Mouse (Mus musculus): ENCODE measurements around the gene Gdf3.
"Not testable (repeated sequence)": the region's sequence is repeated elsewhere in the genome, so short reads cannot be mapped to it uniquely, and the experiment has no call there.

Gdf3 gene

DNA sequence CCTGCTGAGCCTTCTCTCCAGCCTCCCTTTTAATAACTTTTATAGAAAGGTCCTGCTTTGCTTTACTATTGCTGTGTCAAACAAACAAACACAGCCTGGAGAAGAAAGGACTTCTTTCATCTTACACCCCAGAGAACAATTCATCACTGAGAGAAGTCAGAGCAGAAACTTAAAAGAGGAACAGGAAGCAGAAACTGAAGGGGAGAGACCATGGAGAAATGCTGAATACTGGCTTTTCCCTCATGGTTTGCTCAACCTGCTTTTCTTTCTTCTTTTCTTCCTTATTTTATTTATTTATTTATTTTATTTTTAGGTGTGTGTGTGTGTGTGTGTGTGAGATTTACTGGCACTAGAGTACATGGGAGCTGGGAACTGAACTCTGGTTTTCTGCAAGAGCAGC is 5.6 kb downstream of the Gdf3 start:
- DNase-seq: no peak

DNA sequence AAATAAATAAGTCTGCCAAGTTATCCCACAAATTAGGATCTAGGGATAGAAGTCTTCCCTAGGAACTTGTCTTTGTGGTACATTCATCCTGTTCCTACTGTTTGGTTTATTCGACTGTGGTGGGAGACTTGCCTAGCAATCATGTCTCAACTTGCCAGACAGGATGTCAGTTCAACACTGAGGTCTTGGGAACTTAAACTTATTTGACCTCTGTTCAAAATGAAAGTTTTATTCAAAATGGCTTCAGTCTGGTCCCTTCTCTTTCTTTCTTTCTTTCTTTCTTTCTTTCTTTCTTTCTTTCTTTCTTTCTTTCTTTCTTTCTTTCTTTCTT is 6.9 kb downstream of the Gdf3 start:
- DNase-seq: no peak

DNA sequence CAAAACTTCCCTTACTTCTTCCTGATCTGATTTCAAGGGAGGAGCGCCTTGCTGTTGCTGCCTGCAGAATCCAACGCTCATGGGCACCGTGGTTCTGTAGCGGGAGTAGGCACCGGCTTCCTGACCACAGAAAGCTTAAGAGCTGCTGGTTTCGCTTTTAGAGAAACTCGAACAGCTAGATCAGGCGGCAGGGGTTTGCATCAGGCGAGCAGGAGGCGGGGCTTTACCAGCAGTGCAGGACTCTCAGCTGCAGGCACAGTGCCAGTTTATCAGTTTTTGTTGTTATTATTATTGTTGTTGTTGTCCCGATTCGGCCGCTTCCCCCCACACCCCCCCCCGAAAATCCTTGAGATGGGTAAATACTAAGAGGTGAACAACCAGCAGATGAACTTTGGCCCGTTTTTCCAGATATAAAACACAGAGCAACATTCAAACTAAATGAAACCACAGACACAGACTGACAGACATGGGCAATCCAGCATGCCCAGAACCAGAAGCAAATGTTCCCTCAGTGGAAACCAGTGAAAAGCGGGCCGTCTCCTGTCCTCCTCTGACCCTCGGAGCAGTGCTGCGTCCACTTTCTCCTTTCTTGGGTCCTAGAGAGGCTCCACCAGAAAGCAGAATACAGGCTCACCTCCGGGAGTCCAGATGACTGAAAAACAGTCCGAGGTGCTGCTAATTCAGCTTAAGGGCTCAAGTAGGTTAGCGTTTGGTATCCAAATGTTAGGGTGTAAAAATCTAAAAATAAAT is 7.5 kb downstream of the Gdf3 start, which contains the start of gene Apobec1:
Apobec1 (minus strand) TSS at position 203 of the 750 bp plus-strand sequence.
- peak; percentile 79 for DNase-seq

DNA sequence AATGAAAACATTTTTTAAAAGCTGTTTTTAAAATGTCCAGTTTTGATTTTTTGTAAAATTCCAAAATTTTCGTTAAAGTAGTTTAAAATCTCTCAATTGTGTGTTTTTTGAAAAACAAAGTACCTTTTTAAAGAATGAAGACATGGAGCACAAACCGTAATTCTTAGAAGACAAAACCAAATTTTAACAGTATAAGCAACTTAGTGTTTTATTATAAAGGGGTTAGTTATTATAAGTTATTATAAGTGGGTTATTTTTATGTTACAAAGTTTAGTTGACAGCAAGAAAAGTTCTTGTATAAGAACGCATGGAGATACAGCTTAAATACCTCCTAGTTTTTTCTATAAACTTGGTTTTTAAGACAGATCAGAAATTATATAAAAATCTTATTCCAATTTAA is 8.3 kb downstream of the Gdf3 start:
- DNase-seq: no peak

DNA sequence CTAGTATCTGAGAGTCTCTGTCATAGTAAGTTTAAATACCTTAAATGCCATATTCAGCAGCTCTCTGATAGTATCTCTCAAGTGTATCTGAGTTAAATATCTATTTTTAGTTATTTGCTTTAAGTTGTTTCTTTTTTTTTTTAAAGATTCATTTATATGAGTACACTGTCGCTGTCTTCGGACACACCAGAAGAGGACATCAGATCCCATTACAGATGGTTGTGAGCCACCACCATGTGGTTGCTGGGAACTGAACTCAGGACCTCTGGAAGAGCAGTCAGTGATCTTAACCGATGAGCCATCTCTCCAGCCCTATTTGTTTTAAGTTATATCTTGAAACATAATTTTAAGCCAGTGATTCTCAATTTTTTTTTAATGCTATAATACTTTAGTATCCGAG is 8.9 kb downstream of the Gdf3 start:
- no peak for DNase-seq

DNA sequence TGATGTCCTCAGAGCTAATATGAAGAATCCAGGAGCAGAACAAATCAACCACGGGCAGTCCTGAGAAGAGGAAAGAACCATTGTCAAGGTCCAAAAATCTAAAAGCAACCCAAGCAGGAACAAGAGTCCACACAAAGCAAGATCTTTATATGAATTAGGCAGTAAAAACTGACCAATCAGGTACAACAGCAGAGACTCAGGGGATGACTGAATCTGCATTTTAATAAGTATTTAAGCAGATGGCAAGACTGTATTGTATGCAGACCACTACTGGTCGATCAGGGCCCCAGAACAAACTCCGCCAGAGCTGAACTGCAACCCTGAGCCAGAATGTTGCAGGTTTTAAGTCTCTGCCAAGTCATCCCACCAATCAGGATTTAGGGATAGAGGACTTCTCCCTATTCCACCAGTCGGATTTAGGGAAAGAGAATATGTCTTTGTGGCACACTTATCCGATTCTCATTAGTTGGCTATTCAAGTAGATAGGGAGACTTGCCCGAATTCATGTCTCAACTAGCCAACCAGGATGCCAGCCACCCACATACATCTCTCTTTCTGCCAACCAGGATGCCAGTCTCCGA is 9.7 kb downstream of the Gdf3 start:
- DNase-seq: no peak

DNA sequence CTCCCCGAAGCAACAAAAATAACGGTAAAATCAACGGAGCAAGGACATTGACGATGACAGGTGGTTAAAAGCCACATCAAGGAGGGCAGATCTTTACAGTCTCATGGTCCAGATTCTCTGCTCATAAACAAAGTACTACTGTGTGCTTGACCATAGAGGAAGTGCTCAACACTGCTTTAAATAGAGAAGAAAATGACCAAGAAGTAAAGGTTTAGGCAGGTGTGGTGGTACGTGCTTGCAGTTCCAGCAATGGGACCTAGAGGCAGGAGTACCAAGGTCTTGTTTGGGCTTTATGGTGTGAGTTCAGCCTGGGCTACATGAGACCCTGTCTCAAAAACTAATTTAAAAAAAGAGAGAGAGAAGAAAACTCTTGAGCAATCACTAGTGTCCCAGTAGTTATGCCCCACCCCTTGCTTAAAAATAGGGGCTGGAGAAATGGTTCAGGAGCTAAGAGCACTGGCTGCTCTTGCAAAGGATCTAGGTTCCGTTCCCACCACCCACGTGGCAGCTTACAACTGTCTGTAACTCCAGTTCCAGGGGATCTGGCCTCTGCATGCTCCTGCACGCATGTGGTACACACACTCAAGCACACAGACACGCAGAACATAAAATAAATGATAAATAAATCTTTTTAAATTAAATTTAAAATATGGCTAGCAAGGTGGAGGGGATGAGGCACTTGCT is 10.7 kb downstream of the Gdf3 start:
- no peak for DNase-seq

DNA sequence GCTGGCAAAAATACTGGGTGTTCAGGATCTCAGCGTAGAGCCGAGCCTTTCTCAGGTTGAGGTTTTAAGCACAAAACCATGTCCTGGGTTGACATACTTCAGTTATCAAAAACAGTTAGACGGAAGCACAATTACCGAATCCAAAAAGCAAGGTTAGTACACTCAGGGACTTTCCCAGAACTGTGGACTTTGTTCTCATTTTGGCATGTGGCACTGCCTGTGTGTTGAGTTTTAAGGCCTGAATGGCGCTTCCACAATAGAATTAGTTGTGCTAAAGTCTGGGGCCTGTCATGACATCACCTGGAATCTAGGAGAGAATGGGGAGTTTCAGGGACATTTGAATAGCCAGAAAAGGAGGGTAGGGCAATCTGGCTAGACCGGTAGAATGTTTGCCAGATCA is 11.5 kb downstream of the Gdf3 start:
- DNase-seq: peak; percentile 21

DNA sequence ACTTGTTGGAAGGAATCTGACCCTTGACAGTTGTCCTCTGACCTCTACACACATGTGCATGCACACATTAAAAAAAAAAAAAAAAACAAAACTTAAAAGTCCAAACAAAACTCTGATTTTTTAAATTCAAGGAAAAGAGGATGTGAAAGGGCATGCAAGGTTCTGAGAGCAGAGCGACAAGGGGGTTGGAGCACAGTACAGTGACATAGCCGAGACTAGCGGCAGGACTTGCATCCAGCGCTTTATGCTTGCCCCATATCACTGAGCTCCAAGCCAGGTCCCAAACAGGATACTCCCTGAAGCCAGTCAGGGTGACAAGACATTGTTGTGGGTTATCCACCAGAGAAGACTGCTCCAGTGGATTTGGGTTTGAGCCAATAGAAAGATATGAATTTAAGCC is 11.9 kb downstream of the Gdf3 start:
- no peak for DNase-seq

DNA sequence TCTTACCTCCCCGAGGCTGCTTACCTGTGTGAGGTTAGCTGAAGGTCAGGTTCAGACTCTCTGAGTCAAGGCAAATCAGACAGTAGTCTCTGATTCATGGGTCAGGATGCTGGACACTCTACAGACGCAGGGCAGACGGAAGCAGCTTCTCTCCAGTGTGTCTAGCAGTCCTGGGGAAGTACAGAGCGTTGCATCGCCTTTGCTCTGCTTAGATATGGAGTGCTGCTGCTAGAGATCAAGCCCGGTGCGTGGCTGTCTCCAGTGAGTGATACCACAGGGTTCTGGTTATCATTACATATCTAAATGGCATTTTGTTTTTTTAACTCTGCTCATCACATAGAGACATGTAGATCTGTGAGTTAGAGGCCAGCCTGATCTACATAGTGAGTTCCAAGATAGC is 13.3 kb downstream of the Gdf3 start:
- no peak for DNase-seq

DNA sequence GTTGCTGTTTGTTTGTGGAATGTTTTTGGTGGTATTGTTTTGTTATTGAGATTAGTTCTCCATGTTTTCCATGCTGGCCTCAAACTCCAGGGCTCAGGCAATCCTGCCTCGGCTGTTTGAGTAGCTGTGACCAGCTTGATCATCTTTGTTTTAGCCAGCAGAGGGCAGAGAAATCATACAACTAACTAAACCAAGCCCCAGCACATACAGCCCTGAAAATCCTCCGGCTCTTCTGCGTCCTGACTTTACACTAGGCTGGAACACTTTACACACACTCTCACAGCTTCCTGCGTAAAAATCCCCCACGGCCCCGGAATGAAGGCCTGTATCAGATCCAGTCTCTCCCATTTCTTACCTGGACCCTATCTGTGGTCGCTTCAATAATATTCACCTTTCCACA is 14.2 kb downstream of the Gdf3 start:
- DNase-seq: peak; percentile 31

DNA sequence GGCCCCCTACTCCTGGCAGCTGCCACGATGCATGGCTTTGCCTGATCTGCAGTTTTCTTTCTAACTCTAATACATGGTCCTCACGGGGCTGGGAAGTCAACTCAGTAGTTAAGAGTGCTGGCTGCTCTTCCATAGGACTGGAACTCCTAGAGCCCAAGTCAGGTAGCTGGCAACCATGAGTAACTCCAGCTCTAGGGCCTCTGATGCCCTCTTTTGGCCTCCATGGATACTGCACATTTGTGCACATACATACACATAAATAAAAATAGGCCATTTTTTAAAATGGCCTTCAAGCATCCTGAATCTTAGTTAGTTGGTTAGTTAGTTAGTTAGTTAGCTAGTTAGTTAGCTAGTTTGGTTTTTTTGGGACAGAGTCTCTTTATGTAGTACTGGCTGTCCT is 17.0 kb downstream of the Gdf3 start:
- no peak for DNase-seq

DNA sequence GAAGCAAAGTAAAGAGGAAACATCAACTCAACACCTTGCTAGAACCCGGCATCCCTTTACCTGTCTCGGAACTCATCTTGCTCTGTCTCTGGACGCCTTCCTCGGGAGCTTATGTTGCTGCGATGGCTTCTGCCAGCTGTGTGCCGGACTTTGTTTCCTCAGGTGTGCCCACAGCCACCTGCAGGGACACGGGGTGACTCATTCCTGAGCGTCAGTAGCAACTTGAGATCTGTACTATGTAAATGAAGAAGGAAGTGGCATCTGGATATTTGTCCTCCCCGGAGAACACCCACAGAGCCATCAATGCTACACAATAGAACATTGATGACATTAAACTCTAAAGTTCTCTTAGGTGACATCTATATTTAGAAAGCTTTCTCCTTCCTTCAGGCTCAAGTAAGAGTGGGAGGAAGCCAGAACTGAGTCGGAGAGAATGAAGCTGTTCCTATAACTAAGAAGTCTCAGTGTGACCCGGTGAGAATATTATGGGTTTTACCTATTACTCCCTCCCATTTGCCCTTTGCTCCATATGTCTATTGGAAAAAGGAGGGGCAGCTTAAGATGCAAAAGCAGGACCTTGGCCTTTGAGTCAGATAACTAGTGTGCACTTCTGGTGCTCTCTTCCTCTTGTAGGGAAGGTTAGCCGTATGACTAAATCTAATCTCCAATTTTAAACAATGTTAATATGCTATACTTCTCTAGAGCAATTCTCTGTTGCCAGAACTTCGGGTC is 18.7 kb downstream of the Gdf3 start:
- no peak for DNase-seq

DNA sequence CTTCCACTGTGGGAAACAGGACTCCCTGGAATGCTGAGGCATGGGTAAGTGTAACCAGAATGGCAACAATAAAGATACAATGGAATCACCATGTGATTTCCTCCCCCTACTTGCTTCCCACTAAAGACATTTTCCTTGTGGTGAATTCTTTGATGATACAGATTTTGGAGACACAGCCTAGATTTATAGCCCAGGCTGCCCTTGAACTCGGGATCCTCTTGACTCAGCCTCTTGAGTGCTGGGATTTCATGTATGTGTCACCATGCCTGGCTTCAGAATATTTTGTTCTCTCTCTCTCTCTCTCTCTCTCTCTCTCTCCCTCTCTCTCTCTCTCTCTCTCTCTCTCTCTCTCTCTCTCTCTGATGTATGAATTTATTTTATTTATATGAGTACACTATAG is 30.8 kb downstream of the Gdf3 start:
- DNase-seq: no peak

DNA sequence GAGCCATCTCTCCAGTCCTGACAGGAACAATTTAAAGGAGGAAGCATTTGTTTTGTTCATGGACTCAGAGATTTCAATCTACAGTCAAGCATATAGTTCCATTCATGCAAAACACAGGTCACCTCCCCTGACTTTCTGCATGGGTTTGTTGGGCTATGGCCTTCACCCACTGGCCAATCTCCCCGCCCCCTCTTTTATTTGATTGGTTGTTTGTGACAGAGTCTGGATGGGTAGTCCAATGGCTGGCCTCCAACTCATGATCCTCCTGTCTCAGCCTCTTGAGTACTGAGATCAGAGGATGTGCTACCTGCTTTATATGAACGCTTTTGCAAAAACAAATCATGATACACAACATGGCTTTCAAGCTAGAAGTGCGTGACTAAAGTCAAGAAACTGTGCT is 32.9 kb downstream of the Gdf3 start:
- no peak for DNase-seq

DNA sequence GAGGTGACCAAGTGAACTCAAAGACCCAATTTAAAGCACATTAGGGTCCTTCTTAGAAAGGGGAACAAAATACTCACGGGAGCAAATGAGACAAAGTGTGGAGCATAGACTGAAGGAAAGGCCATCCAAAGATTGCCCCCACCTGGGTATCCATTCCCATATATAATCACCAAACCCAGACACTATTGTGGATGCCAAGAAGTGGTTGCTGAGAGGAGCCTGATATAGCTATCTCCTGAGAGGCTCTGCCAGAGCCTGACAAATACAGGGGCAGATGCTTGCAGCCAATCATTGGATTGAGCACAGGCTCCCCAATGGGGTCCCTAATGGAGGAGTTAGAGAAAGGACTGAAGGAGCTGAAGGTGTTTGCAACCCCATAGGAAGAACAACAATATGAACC is 34.9 kb downstream of the Gdf3 start:
- DNase-seq: not testable (repeated sequence)

DNA sequence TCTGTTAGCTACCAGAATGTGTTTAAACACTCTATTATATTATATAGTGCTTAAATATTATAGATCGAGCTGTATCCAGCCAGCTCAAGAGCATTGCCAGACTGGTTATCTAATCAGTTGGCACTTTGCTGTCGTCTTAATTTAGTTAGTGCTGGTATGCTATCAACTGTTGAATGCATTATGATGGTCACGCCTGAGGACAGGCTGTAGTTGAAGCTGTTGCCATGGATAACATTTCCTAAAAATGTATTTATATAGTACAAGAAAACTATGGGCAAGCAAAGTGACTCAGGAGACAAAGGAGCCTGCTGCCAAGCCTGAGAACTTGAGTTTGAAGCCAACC is 38.3 kb downstream of the Gdf3 start:
- DNase-seq: no peak

DNA sequence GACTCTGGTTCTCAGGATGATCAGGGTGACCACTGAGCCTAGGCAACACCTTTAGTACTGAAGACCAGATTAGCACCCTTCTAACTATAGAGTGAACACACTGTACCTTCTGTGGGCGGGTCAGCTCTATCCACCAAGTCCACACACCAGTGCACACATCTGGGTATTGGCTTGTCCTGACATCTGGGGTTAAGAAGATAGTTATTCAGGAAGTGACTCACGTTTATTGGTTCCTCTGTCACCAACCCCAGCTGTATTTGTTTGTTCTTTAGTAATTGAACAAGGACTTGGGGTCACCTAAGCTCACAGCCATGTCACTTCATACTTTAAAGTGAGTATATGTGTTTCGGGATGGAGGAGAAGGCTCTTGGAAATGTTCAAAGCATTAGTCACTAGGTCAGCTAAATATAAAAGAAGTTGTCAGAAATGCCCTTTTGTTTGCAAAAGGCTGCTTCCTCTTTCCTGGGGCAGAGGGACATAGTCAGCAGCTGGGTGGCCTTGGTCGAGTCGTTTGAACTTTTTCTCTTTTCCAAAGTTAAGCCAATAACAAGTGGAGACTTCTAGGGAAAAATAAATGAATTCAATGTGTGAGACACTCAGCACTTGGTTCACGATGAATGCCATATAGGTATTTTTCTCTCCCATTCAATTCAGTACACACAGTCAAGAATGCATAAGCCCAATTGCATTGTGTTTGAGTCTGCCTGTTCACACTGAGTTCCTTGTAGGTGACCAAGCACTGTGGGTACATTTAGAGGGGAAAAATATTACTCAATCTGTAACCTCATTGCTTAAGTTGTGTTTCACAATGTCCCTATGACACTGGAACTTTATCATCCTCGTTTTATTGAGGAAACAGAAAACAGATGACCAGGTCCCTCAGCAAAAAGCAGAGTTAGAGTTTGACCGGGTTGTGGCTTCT is 38.9 kb downstream of the Gdf3 start:
- no peak for DNase-seq

DNA sequence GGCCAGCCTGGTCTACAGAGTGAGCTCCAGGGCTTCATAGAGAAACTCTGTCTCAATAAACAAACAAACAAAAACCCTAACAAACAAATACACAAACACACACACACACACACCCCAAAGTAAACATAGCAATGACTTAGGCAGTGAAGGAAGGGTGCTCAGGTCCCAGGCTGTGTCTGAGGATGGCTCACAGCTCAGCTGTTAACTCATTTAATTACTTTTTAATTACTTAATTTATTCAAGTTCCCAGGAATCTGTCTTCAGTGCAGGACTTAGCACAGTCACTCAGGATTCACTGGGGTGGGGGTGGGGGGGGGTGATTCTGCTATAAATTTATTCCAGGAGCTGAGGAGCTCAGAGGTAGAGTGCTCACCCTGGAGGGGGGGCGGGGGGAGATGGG is 40.1 kb downstream of the Gdf3 start:
- DNase-seq: no peak

DNA sequence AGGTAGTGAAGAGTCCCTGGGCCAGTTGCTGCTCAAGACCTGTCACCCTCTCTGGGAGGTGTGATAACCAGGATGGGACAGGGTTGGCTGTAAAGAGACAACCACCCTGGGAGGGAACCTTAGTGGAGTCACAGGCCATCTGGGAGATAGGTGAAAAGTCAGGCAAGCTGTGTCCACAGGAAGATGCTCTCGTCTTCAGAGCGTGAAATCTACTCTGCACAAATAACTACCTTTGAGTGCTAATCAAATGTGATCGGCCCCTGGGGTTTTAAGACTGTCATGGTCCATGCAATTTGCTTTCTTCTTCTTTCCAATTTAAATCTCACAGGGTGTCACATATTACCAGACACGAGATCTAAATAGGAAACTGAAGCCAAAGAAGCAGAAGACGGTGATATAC is 40.8 kb downstream of the Gdf3 start:
- DNase-seq: no peak

DNA sequence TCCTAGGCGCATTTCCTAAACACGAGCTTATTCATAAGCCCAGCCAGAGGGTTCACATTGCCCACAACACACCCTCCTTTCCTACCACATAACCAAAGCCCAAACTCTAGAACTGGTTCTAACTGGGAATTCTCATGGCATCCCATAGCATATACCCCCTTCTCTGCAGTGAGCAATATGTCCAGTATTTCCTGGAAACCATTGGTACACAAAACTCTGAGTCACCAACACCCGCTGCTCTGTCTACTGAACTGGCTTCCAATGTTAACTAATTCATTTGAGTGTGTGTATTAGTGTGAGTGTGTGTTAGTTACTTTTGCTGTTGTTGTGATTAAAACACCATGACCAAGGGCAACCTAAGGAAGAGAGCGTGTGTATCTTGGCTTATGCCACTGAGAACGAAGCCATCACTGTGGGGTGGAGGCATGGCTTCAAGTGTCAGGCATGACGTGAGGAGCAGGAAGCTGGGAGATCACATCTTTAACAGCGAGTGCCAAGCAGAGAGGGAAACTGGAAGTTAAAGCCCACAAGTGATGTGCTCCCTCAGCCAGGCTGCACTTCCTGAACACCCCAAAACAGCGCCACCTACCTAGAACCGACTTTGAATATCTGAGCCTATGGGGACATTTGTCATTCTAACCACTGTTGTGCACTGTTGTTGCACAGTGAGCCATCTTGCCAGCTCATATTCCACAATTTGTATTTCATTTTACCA is 44.7 kb downstream of the Gdf3 start:
- DNase-seq: no peak

DNA sequence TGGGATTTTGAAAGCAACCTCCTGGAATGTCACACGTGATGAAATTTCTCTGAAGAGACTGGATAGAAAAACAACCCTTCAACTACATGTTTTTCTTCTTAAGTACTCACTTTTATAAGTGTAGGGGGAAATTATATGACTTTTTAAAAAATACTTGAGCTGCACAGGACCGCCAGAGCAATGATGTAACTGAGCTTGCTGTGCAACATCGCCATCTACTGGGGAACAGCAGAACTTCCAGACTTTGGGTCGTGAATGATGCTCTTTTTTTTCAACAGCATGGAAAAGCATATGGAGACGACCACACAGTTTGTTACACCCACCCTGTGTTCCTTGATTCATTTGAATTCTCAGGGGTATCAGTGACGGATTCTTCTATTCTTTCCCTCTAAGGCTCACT is 47.4 kb downstream of the Gdf3 start:
- DNase-seq: peak; percentile 51

Measured in kidney, adult 18-20 months (tissue).